Mouse (Mus musculus) midbrain, embryonic 13.5 days (tissue): Measurements from ENCODE around the gene Tomm40l. TPM values are rescaled to one million over a fixed set of nuclear protein-coding genes. Genes with fewer than 3 reads are reported as not detected.

ENCODE experiments used
- ATAC-seq: fragments of 200-750 bp; cut with Nextera tagmentation; 2 replicates; pipeline ENCODE4 v1.8.0; 2017; ENCODE audit warnings: mild to moderate bottlenecking, moderate TSS enrichment, moderate library complexity
- H3K27ac ChIP-seq: fragments of 300-500 bp; sonication (generic); 2 replicates; pipeline ENCODE4 v1.5.1; 2015; ENCODE audit warnings: inconsistent platforms, mild to moderate bottlenecking, moderate library complexity
- H3K27me3 ChIP-seq: fragments of 300-500 bp; sonication (generic); 2 replicates; pipeline ENCODE4 v1.6.1; 2015; ENCODE audit warnings: mild to moderate bottlenecking, inconsistent platforms
- H3K36me3 ChIP-seq: fragments of 300-500 bp; sonication (generic); 2 replicates; pipeline ENCODE4 v1.6.1; 2015; ENCODE audit warnings: mild to moderate bottlenecking, inconsistent platforms
- H3K4me1 ChIP-seq: fragments of 300-500 bp; sonication (generic); replicated peaks from 2 replicates; pipeline ENCODE4 v1.6.1; 2015; ENCODE audit warnings: inconsistent platforms
- H3K4me2 ChIP-seq: fragments of 300-500 bp; sonication (generic); replicated peaks from 2 replicates; pipeline ENCODE4 v1.6.1; 2015; ENCODE audit warnings: moderate library complexity, mild to moderate bottlenecking, inconsistent platforms
- H3K4me3 ChIP-seq: fragments of 300-500 bp; sonication (generic); replicated peaks from 2 replicates; pipeline ENCODE4 v1.5.1; 2015; ENCODE audit warnings: mild to moderate bottlenecking, inconsistent platforms
- H3K9ac ChIP-seq: fragments of 300-500 bp; sonication (generic); replicated peaks from 2 replicates; pipeline ENCODE4 v1.6.1; 2015; ENCODE audit warnings: mild to moderate bottlenecking, inconsistent platforms
- H3K9me3 ChIP-seq: fragments of 300-500 bp; sonication (generic); 2 replicates; pipeline ENCODE4 v1.6.1; 2016; ENCODE audit warnings: mild to moderate bottlenecking, inconsistent platforms
- WGBS: fragments of 180-500 bp; shearing (Covaris S2); methylation state at CpG from one replicate; pipeline ENCODE4 v1.1.7; 2015; 5-methylcytosine and 5-hydroxymethylcytosine counted together
- polyA plus RNA-seq: library from polyadenylated mRNA; unstranded; fragments of >200 nt; fragmentation: Nextera tagmentation; extraction: Ambion mirVana; gene quantifications from 2 replicates; pipeline ENCODE4 v1.2.1, GENCODE M21; 2015

Gene Tomm40l
- polyA plus RNA-seq, 1 experiment from 2014 or later = 37.9 TPM

DNA sequence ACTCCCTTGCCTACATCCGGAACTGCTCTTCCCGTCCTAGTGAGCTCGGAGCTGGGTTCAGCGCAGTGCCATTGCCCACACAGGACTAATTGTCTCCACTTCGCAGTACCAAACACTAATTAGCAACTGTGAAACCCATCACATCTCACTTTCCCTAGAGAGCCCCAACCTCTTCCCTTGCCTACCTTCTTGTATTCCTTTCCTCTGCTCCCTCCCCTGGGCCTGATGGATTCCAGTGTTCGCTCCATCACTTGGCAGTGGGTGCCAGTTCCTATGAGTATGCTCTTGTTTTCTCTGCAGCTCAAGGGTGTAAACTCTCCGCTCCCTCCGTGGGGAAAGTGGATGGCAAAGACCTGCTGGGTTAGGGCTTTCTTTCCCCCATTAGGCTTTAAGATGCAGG is 36.7 kb downstream of the Tomm40l start:
- Histone ChIP-seq H3K9ac (no peak overlapping the region), H3K27me3 (peaks cover 3% of the 10 kb centered on the region; the same call in 1 of the 2 replicates), H3K4me2 (no peak overlapping the region), H3K9me3 (no peaks in the 10 kb centered on the region), H3K27ac (no peak overlapping the region), H3K4me1 (peaks cover 25% of the 10 kb centered on the region), H3K36me3 (no peaks in the 10 kb centered on the region), H3K4me3 (no peak overlapping the region)
- ATAC-seq = no peak
- 78% methylated on average over 8 of the region's 8 CpGs for WGBS

DNA sequence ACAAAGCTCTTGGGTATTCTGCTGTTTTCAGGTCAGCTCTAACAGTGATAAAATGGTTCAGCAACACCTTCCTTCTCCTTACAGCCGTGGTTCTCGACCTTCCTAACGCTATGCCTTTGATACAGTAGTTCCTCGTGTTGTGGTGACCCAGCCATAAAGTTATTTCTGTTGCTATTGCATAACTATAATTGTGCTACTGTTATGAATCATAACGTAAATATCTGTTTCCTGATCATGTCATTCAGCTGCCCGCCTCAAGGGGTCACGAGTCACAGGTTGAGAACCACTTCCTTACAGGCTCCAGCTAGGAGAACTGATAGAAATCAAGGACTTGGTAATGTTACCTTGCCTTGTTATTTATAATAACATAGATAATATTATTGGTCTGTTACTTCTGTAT is 38.0 kb downstream of the Tomm40l start:
- H3K36me3 ChIP-seq = no peaks in the 10 kb centered on the region
- 92% methylated on average over 7 of the region's 7 CpGs for WGBS
- H3K4me2 ChIP-seq = no peak overlapping the region
- no peak for ATAC-seq
- no peaks in the 10 kb centered on the region for H3K9me3 ChIP-seq
- H3K4me3 ChIP-seq = no peak overlapping the region
- no peaks in the 10 kb centered on the region for H3K27me3 ChIP-seq
- H3K9ac ChIP-seq = no peak overlapping the region
- no peak overlapping the region for H3K27ac ChIP-seq
- peaks cover 18% of the 10 kb centered on the region for H3K4me1 ChIP-seq

DNA sequence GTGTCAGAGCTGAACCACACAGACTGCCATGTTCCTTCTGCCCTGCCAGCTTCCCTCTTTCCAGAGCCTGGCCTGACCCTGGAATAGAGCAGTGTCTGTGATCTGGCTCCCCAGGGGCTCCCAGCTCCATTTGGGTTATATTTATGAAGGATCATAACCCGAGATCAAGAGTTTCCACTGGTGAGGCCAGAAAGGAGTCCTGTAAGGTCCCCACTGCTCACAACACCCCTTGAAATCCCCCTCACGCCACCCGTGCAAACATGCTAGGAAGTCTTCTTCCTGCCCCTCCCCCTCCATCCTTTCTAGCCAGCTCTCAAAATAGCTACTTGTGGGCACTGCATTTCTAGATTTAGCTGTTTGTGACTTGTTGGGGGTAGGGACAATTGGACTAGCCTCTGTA is 38.7 kb downstream of the Tomm40l start:
- Histone ChIP-seq H3K4me1 (peaks cover 12% of the 10 kb centered on the region), H3K27me3 (no peaks in the 10 kb centered on the region), H3K4me2 (no peak overlapping the region), H3K4me3 (no peak overlapping the region), H3K36me3 (no peaks in the 10 kb centered on the region), H3K27ac (no peak overlapping the region), H3K9ac (no peak overlapping the region), H3K9me3 (no peaks in the 10 kb centered on the region)
- no peak for ATAC-seq
- WGBS = 75% methylated on average over 3 of the region's 3 CpGs

DNA sequence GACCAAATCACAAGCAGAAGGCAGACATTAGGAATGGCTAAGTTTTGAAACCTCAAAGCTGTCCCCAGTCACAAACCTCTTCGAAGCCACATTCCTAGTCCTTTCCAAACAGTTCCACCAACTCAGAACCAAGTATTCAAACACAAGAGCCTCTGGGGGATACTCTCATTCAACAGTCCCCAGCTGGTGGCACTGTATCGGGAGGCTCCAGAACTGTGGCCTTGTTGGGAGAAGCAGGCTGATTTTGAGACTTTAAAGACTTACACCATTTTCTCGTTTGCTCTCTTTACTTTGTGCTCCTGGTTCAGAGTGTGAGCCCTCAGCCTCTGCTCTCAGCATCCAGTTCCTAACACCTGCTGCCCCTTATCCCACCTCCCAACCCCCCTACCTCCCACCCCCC is 39.3 kb downstream of the Tomm40l start:
- no peak for ATAC-seq
- 83% methylated on average over 3 of the region's 3 CpGs for WGBS
- no peaks in the 10 kb centered on the region for H3K36me3 ChIP-seq

DNA sequence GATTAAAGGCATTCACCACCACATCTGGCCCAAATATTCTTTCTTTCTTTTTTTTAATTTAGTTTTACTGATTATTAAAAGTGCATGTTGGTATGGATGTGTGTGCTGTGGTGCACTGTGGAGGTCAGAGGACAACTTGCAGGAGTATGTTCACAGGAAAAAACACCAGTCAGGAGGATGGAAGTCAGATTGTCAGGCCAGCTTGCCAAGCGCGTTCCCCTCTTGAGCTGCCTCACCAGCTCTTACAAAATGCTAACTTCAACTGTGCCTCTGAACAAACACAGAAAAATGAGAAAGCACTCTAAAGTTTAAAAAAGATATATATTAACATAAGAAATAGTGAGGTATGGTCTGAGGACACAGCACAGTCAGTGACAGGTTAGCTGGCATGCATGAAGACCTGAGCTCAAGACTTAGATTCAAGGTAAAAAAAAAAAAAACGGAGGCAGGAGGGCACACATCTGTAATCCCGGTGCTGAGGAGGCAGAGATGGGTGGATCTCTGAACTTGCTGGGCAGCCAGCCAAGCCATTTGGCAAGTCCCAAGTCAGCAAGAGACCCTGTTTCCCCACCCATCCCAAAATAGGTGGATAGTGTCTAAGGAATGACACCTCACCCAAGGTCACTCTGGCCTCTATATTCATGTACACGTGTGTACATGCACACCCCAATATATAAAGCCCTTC is 42.7 kb downstream of the Tomm40l start:
- ATAC-seq = no peak
- Histone ChIP-seq H3K27me3 (no peaks in the 10 kb centered on the region), H3K9me3 (no peaks in the 10 kb centered on the region), H3K4me2 (no peak overlapping the region), H3K27ac (no peak overlapping the region), H3K4me3 (no peak overlapping the region), H3K9ac (no peak overlapping the region), H3K36me3 (no peaks in the 10 kb centered on the region), H3K4me1 (no peaks in the 10 kb centered on the region)
- WGBS = 85% methylated on average over 5 of the region's 5 CpGs

More for the DNA sequence above, 39.3 kb downstream of the Tomm40l start:
- Histone ChIP-seq H3K4me3 (no peak overlapping the region), H3K4me1 (peaks cover 6% of the 10 kb centered on the region), H3K27ac (no peak overlapping the region), H3K9me3 (no peaks in the 10 kb centered on the region), H3K9ac (no peak overlapping the region), H3K27me3 (no peaks in the 10 kb centered on the region), H3K4me2 (no peak overlapping the region)

DNA sequence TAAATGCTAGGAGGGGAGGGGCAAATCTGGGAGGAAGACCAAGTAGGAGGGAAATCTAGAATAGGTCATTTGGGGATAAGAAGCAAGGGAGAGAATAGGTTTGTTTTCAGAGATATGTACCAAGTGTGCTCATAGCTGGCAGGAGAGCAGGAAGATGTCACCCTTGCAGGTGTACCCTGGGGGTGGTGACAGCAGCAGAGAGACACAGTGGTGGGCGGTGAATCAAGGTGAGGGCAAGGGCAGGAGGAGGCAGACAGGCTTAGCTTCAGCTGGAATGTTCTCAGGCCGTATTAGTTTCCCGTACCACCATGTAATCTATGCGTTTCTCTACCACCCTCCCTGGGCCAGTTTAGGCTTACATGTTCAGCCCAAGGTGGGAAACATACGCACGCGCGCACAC is 49.5 kb downstream of the Tomm40l start:
- Histone ChIP-seq H3K4me1 (no peaks in the 10 kb centered on the region), H3K27me3 (no peaks in the 10 kb centered on the region), H3K36me3 (no peaks in the 10 kb centered on the region), H3K27ac (no peak overlapping the region), H3K4me3 (no peak overlapping the region), H3K9me3 (no peaks in the 10 kb centered on the region), H3K9ac (no peak overlapping the region), H3K4me2 (no peak overlapping the region)
- ATAC-seq = no peak
- WGBS = 94% methylated on average over 8 of the region's 8 CpGs

DNA sequence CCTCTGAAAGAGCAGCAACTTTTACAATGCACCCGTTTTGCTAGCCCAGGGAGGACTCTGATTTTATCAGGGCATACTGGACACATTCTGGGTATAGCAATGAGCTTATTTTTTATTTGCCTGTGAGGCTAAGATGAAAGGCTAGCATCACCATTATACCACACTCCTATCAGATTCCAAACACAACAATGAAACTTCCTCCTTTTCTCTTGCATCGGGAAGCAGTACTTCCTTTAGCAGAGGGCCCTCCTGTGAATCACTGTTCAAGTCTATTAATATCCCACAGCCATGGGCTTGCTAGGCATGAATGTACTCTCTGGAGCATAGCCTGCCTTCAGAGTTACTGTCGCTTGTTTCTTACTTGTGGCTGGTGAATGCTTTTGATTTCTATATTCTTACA is 51.2 kb downstream of the Tomm40l start:
- H3K4me3 ChIP-seq = no peak overlapping the region
- H3K27me3 ChIP-seq = no peaks in the 10 kb centered on the region
- H3K4me1 ChIP-seq = no peaks in the 10 kb centered on the region
- H3K36me3 ChIP-seq = no peaks in the 10 kb centered on the region
- 66% methylated on average over 3 of the region's 3 CpGs for whole genome bisulfite sequencing
- no peak for ATAC-seq
- no peaks in the 10 kb centered on the region for H3K9me3 ChIP-seq
- no peak overlapping the region for H3K27ac ChIP-seq
- H3K4me2 ChIP-seq = no peak overlapping the region
- H3K9ac ChIP-seq = no peak overlapping the region

DNA sequence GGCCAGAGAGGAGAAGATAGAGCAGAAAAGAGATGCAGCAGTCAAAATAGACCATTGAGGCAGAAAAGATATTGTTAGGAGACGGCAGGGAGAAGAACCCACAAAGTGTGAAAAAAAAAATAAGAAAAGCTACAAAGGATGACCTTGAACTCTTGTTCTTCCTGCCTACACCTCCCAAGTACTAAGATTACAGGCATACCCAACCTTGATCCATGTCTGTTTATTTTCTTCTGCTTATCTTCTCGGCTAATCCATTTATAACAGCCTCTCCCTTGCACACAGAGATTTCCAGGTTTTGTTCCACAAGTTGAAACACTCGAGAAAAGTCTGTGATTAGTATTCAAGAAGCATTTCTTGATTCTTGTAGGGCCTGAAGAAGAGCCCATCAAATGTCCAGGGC is 52.4 kb downstream of the Tomm40l start:
- 64% methylated on average over 3 of the region's 3 CpGs for WGBS
- ATAC-seq = no peak

DNA sequence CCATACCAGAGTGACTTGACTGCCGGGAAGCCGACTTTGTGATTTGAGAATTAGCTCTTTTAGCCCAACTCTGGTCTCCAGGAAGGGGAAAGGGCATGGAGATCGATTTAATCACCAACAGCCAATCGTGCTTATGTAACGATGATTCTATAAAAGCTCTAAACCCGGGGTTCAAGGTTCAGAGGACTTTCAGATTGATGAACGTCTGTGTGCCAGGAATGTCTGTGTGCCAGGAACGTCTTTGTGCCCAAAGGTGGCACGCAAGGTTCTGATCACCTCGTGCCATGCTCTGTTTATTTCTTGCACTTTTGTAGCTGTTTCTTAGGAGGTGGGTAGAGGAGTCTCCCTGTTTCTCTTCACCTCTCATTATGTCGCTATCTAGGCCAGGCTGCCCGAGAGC is 53.4 kb downstream of the Tomm40l start:
- no peak for ATAC-seq
- Histone ChIP-seq H3K27me3 (no peaks in the 10 kb centered on the region), H3K9me3 (no peaks in the 10 kb centered on the region), H3K4me3 (no peak overlapping the region), H3K4me1 (no peaks in the 10 kb centered on the region), H3K36me3 (no peaks in the 10 kb centered on the region), H3K9ac (no peak overlapping the region), H3K4me2 (no peak overlapping the region), H3K27ac (no peak overlapping the region)
- WGBS = 92% methylated on average over 12 of the region's 12 CpGs

More for the DNA sequence above, 52.4 kb downstream of the Tomm40l start:
- Histone ChIP-seq H3K9ac (no peak overlapping the region), H3K4me2 (no peak overlapping the region), H3K27ac (no peak overlapping the region), H3K4me3 (no peak overlapping the region), H3K36me3 (no peaks in the 10 kb centered on the region), H3K27me3 (no peaks in the 10 kb centered on the region), H3K4me1 (no peaks in the 10 kb centered on the region), H3K9me3 (no peaks in the 10 kb centered on the region)

Other genes with a start within 250 kb of the Tomm40l start
- 0.37 and 0.57 TPM in 2 replicates for gene Fcgr2b, start 246.0 kb downstream of the Tomm40l start, polyA plus RNA-seq
- gene Fcgr4, start 203.6 kb downstream of the Tomm40l start, polyA plus RNA-seq = 0.15 TPM in 1 of 2 replicates, not detected in the other
- gene Fcgr3, start 157.6 kb downstream of the Tomm40l start, polyA plus RNA-seq = 4.8 and 6.0 TPM in 2 replicates
- gene Cfap126, start 108.6 kb downstream of the Tomm40l start, polyA plus RNA-seq = 2.0 and 3.7 TPM in 2 replicates
- gene Sdhc, start 71.9 kb downstream of the Tomm40l start, polyA plus RNA-seq = 260 and 273 TPM in 2 replicates
- 0.15 and 0.20 TPM in 2 replicates for gene Mpz, start 71.8 kb downstream of the Tomm40l start, polyA plus RNA-seq
- gene Pcp4l1, start 26.2 kb downstream of the Tomm40l start, polyA plus RNA-seq = 17.0 and 23.0 TPM in 2 replicates
- 0.30 and 0.42 TPM in 2 replicates for gene Nr1i3, start 8.5 kb downstream of the Tomm40l start, polyA plus RNA-seq
- 2.6 and 5.1 TPM in 2 replicates for gene Apoa2, start 2.5 kb upstream of the Tomm40l start, polyA plus RNA-seq
- gene Fcer1g, start 11.9 kb upstream of the Tomm40l start, polyA plus RNA-seq = 20.2 and 20.8 TPM in 2 replicates
- 6.5 and 7.4 TPM in 2 replicates for gene Adamts4, start 27.9 kb upstream of the Tomm40l start, polyA plus RNA-seq
- 231 and 234 TPM in 2 replicates for gene Ndufs2, start 28.9 kb upstream of the Tomm40l start, polyA plus RNA-seq
- 99.0 and 99.8 TPM in 2 replicates for gene B4galt3, start 47.8 kb upstream of the Tomm40l start, polyA plus RNA-seq
- 56.0 and 56.4 TPM in 2 replicates for gene Ppox, start 58.7 kb upstream of the Tomm40l start, polyA plus RNA-seq
- gene Usp21, start 65.5 kb upstream of the Tomm40l start, polyA plus RNA-seq = 112 and 121 TPM in 2 replicates
- 112 and 126 TPM in 2 replicates for gene Ufc1, start 72.5 kb upstream of the Tomm40l start, polyA plus RNA-seq
- gene Dedd, start 106.6 kb upstream of the Tomm40l start, polyA plus RNA-seq = 54.3 and 56.9 TPM in 2 replicates
- gene Nit1, start 123.1 kb upstream of the Tomm40l start, polyA plus RNA-seq = 57.5 and 61.3 TPM in 2 replicates
- 166 and 177 TPM in 2 replicates for gene Pfdn2, start 123.2 kb upstream of the Tomm40l start, polyA plus RNA-seq
- 4.2 and 4.6 TPM in 2 replicates for gene Klhdc9, start 138.3 kb upstream of the Tomm40l start, polyA plus RNA-seq
- 0.70 and 0.97 TPM in 2 replicates for gene Nectin4, start 147.6 kb upstream of the Tomm40l start, polyA plus RNA-seq
- gene Arhgap30, start 166.4 kb upstream of the Tomm40l start, polyA plus RNA-seq = 0.63 TPM in 2 replicates
- gene Usf1, start 188.8 kb upstream of the Tomm40l start, polyA plus RNA-seq = 237 and 239 TPM in 2 replicates
- 11.7 and 13.3 TPM in 2 replicates for gene Tstd1, start 196.4 kb upstream of the Tomm40l start, polyA plus RNA-seq
- 8.3 and 9.7 TPM in 2 replicates for gene F11r, start 215.0 kb upstream of the Tomm40l start, polyA plus RNA-seq